Mouse (Mus musculus) neural tube, embryonic 13.5 days (tissue): Measurements from ENCODE around the gene Sim2. TPM values are rescaled to one million over a fixed set of nuclear protein-coding genes. Genes with fewer than 3 reads are reported as not detected.

Experiments
- ATAC-seq: fragments of 200-750 bp; cut with Nextera tagmentation; 2 replicates; pipeline ENCODE4 v1.8.0; 2017; ENCODE audit warnings: low read depth, mild to moderate bottlenecking, moderate TSS enrichment, moderate library complexity
- H3K27ac ChIP-seq: fragments of 300-500 bp; sonication (generic); replicated peaks from 2 replicates; pipeline ENCODE4 v1.5.1; 2015; ENCODE audit warnings: moderate library complexity, mild to moderate bottlenecking, inconsistent platforms
- H3K27me3 ChIP-seq: fragments of 300-500 bp; sonication (generic); 2 replicates; pipeline ENCODE4 v1.6.1; 2015; ENCODE audit warnings: mild to moderate bottlenecking, inconsistent platforms
- H3K36me3 ChIP-seq: fragments of 300-500 bp; sonication (generic); 2 replicates; pipeline ENCODE4 v1.6.1; 2015; ENCODE audit warnings: mild to moderate bottlenecking, inconsistent platforms
- H3K4me1 ChIP-seq: fragments of 300-500 bp; sonication (generic); replicated peaks from 2 replicates; pipeline ENCODE4 v1.6.1; 2015; ENCODE audit warnings: inconsistent platforms
- H3K4me2 ChIP-seq: fragments of 300-500 bp; sonication (generic); 2 replicates; pipeline ENCODE4 v1.6.1; 2015; ENCODE audit warnings: inconsistent platforms, mild to moderate bottlenecking, moderate library complexity
- H3K4me3 ChIP-seq: fragments of 300-500 bp; sonication (generic); 2 replicates; pipeline ENCODE4 v1.5.1; 2015; ENCODE audit warnings: mild to moderate bottlenecking, inconsistent platforms
- H3K9ac ChIP-seq: fragments of 300-500 bp; sonication (generic); 2 replicates; pipeline ENCODE4 v1.6.1; 2015; ENCODE audit warnings: moderate library complexity, mild to moderate bottlenecking, inconsistent platforms
- H3K9me3 ChIP-seq: fragments of 300-500 bp; sonication (generic); 2 replicates; pipeline ENCODE4 v1.6.1; 2016; ENCODE audit warnings: inconsistent platforms
- WGBS: fragments of 180-500 bp; shearing (Covaris S2); methylation state at CpG from one replicate; pipeline ENCODE4 v1.1.7; 2015; 5-methylcytosine and 5-hydroxymethylcytosine counted together
- polyA plus RNA-seq: library from polyadenylated mRNA; unstranded; fragments of >200 nt; fragmentation: Nextera tagmentation; extraction: Ambion mirVana; gene quantifications from 2 replicates; pipeline ENCODE4 v1.2.1, GENCODE M21; 2015

The Sim2 gene
- polyA plus RNA-seq, 1 experiment from 2014 or later: 0.28 TPM

DNA sequence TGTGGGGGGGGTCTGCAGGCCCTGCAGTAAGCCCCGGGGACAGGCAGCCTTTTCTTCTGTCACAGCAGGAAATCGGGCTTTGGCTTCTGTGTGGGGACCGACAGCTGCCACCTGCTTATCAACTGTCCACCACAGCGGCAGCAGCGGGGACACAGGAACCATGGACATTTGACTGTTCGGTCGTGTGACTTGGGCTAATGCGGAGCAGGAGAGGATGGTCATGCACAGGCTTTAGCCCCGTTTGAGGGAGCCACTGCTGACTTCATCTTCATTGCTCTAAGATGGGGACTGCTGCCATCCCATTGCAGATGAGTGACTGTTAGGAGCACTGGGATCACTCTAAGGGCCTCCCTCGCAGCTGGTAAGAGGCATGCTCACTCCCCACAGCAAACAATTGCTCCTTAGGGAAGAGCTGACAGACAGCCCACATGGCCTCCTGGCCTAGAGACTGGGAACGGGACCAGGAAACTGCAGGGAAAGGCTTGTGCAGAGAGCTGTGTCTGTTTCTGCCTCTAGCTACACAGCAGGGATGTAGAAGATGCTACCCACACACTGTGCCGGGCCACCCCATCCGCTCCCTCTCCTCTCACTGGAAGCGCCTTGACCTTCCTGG is 70.4 kb downstream of the Sim2 start:
- Histone ChIP-seq H3K9ac (no peak overlapping the region), H3K4me2 (peak overlapping the region; percentile 13; the same call in 1 of the 2 replicates), H3K4me1 (peaks cover 31% of the 10 kb centered on the region), H3K27me3 (peaks cover 41% of the 10 kb centered on the region), H3K9me3 (no peaks in the 10 kb centered on the region), H3K4me3 (no peak overlapping the region), H3K36me3 (no peaks in the 10 kb centered on the region), H3K27ac (peak overlapping the region; percentile 42; the same call in 1 of the 2 replicates)
- peak; percentile 58 for ATAC-seq
- 19% methylated on average over 14 of the region's 14 CpGs for WGBS

DNA sequence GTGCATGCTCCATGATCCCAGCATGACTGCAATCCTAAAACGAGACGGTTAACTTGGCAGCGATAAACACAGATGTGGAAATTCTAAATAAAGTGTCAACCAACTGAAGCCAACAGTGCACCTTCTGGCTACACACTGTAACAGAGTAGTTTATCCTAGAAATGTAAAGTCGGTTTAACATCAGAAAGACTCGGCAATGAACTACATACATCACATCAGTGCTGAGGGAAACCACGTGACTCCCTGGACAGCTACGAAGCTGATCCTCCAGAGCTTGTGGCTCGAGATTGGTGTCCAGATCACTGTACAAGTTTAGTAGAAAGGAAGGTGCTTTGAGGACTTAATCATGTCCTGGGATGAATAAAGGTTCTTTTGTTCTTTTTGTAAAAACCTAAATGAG is 73.1 kb downstream of the Sim2 start:
- no peak for ATAC-seq

DNA sequence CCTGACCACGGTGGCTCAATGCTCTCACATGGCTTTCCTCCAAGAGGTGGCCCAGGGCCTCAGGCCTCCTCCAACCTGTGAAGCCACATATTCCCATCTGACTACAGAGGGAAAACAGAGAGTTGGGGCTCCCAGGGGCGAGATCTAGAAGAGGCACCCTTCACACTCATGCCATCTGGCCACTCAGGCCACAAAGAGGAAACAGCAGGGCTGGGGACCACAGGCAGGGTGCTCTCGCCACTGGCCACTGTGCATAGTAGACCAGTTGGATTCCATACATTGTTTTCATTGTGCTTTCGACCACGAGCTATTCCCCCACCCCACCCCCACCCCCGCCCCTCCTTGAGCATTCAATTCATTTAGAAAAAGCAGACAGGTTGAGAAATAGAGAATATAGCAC is 77.3 kb downstream of the Sim2 start:
- Histone ChIP-seq H3K27ac (no peak overlapping the region), H3K9me3 (no peaks in the 10 kb centered on the region), H3K4me2 (no peak overlapping the region), H3K9ac (no peak overlapping the region), H3K4me3 (no peak overlapping the region), H3K4me1 (peaks cover 13% of the 10 kb centered on the region), H3K36me3 (no peaks in the 10 kb centered on the region), H3K27me3 (peaks cover 33% of the 10 kb centered on the region)
- no peak for ATAC-seq
- 46% methylated on average over 6 of the region's 6 CpGs for WGBS

More for the DNA sequence above, 73.1 kb downstream of the Sim2 start:
- WGBS: 66% methylated on average over 8 of the region's 8 CpGs
- H3K9ac ChIP-seq: no peak overlapping the region
- H3K27me3 ChIP-seq: peaks cover 35% of the 10 kb centered on the region
- no peaks in the 10 kb centered on the region for H3K9me3 ChIP-seq
- H3K36me3 ChIP-seq: no peaks in the 10 kb centered on the region
- H3K4me3 ChIP-seq: no peak overlapping the region
- no peak overlapping the region for H3K27ac ChIP-seq
- H3K4me1 ChIP-seq: peaks cover 22% of the 10 kb centered on the region
- no peak overlapping the region for H3K4me2 ChIP-seq

DNA sequence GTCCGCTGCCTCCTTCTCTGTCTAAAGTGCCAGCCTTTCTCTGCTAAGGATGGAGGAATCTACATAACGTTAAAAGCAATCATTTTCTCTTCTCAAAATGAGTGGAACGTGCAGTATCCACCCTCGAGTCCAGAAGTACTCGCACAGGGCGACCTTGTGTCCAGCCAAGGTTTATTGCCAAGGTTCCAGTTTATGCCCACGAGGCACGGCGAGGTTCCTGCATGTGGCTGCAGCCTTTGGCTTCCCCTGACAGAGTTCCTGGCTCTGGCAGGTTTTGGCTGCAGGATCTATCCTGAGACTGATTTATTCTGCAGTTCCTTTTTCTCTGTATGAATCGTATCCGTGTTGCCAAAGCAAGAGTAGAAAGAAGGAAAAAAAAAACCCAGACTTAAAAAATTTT is 78.3 kb downstream of the Sim2 start:
- peaks cover 33% of the 10 kb centered on the region for H3K27me3 ChIP-seq
- 83% methylated on average over 11 of the region's 11 CpGs for WGBS
- H3K9me3 ChIP-seq: no peaks in the 10 kb centered on the region
- H3K4me1 ChIP-seq: peaks cover 13% of the 10 kb centered on the region
- H3K27ac ChIP-seq: no peak overlapping the region
- no peak overlapping the region for H3K4me2 ChIP-seq
- H3K9ac ChIP-seq: no peak overlapping the region
- no peak overlapping the region for H3K4me3 ChIP-seq
- ATAC-seq: no peak
- no peaks in the 10 kb centered on the region for H3K36me3 ChIP-seq

DNA sequence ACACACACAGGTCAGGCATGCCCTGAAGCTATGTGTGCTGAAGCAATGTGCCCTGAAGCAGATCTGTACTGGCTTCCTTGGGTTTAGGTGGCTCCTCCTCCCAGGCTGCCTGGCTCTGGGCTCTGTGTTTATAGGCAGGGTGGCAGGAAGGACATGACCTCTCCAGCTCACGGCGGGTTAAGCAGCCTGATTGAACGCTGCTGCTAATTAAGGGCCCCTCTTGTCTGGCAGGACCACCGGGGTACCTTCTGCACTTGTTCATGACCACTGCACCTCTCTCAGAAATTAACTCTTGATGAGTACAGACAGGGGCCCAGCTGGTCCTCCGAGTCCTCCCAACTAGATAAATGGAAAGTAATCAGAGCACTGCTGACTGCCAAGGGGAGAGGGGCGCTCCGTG is 79.5 kb downstream of the Sim2 start:
- Histone ChIP-seq H3K4me3 (no peak overlapping the region), H3K9ac (no peak overlapping the region), H3K27ac (no peak overlapping the region), H3K4me1 (peaks cover 13% of the 10 kb centered on the region), H3K27me3 (peaks cover 25% of the 10 kb centered on the region), H3K9me3 (no peaks in the 10 kb centered on the region), H3K36me3 (no peaks in the 10 kb centered on the region), H3K4me2 (no peak overlapping the region)
- 8% methylated on average over 7 of the region's 7 CpGs for WGBS
- no peak for ATAC-seq

DNA sequence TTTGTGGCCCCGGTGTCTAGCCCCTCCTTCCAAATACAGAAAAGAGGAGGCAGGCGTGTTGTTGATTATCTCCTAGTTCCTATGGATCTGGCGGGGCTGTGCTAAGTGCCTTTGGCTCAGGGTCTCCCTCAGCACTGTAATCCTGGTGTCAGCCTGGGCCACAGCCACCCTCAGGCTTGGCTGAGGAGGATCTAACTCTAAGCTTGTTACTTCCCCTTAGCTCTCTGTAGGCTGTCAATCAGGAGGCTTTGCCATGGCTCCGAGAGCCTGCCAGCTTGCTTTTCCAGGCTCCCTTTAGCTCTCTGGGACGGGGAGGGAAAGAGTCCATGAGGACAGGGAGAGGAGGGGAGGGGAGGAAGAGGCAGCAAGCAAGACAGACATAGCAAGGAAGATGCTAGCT is 80.2 kb downstream of the Sim2 start:
- Histone ChIP-seq H3K4me3 (no peak overlapping the region), H3K4me1 (peaks cover 13% of the 10 kb centered on the region), H3K9ac (no peak overlapping the region), H3K27me3 (peaks cover 18% of the 10 kb centered on the region), H3K9me3 (no peaks in the 10 kb centered on the region), H3K4me2 (no peak overlapping the region), H3K27ac (no peak overlapping the region), H3K36me3 (no peaks in the 10 kb centered on the region)
- ATAC-seq: no peak
- WGBS: 52% methylated on average over 5 of the region's 5 CpGs

DNA sequence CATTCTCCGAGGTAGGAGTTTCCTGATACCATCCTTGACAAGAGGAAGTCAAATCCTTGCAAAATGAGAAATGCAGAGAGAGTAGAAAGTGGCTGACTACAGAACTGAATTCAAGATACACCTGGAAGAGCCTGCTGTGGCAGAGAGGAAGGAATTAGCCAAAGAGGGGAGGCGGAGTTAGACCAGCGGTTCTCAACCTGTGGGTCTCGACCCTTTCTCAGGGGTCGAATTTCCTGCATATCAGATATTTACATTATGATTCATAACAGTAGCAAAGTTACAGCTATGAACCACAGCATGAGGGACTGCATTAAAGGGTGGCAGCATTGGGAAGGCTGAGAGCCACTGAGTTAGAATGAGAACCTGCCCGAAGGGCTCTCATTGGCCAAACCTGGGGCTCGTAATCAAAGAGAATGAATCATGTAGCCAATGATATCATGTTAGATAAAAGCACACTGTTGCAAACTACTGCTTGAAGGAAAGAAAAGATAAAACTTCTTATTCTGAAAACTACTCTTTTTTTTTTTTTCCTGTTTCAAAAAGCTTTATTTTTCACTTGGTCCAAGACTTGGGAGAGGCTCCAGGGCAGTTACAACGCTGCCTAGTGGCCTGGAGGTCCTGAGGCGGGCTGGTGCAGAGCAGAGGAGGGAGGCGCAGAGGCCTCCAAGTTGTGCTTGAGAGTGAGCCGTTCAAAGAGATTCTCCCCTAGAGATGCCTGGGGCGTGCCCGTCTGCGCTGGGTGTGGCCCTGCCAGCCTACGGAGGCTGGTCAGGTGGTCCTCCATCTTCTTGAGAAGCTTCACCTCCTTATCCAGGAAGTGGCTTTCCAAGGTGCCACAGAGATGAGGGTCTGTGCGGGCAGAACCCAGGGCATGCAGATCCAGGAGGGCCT is 84.2 kb downstream of the Sim2 start:
- ATAC-seq: no peak
- H3K36me3 ChIP-seq: no peaks in the 10 kb centered on the region
- H3K4me1 ChIP-seq: peaks cover 13% of the 10 kb centered on the region
- H3K4me3 ChIP-seq: no peak overlapping the region
- H3K9ac ChIP-seq: no peak overlapping the region
- H3K9me3 ChIP-seq: no peaks in the 10 kb centered on the region
- H3K27me3 ChIP-seq: peaks cover 4% of the 10 kb centered on the region; the same call in 1 of the 2 replicates
- H3K4me2 ChIP-seq: no peak overlapping the region
- 90% methylated on average over 16 of the region's 16 CpGs for WGBS
- no peak overlapping the region for H3K27ac ChIP-seq

DNA sequence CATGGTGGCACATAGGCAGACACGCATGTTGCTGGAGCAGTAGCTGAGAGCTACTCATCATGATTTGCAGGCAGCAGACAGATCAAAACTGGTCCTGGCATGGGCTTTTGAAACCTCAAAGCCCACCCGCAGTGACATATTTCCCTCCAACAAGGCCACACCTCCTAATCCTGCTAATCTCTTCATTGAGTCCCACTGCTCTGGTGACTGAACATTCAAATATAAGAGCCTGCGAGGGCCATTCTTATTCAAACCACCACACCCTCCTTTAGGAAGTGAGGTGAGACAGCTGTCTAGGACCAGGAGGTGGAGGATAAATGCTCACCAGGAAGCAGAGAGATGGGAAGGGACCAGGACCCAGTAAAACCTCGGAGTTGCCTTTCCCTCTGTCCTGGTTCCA is 85.5 kb downstream of the Sim2 start:
- Histone ChIP-seq H3K4me3 (no peak overlapping the region), H3K9me3 (no peaks in the 10 kb centered on the region), H3K27ac (no peak overlapping the region), H3K27me3 (peaks cover 4% of the 10 kb centered on the region; the same call in 1 of the 2 replicates), H3K4me1 (no peaks in the 10 kb centered on the region), H3K36me3 (no peaks in the 10 kb centered on the region), H3K4me2 (no peak overlapping the region), H3K9ac (no peak overlapping the region)
- ATAC-seq: no peak
- WGBS: 58% methylated on average over 4 of the region's 4 CpGs

DNA sequence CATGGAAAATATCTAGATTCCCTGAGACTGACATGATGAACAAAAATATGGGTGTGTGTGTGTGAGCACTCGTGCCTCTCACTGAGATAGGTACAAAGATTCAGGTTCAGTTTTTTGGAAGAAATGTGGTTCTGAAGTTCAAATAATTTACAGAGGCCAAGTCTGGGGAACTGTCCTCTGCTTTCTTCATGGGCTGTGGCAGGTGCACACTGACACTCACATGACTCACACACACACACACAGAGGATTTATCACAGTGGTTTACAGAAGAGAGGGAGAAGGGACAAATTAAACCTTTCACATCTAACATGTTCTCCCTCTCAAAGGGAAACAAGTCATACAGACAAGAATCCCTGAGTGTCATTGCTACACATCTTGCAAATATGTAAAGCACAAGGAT is 88.6 kb downstream of the Sim2 start:
- 75% methylated on average over 1 of the region's 1 CpGs for whole genome bisulfite sequencing
- Histone ChIP-seq H3K4me3 (no peak overlapping the region), H3K9me3 (no peaks in the 10 kb centered on the region), H3K36me3 (no peaks in the 10 kb centered on the region), H3K4me1 (0 out of 2 replicates have a peak, but pooled peaks cover 4% of the 10 kb centered on the region), H3K27me3 (peaks cover 17% of the 10 kb centered on the region), H3K9ac (no peak overlapping the region), H3K4me2 (no peak overlapping the region), H3K27ac (no peak overlapping the region)
- no peak for ATAC-seq

DNA sequence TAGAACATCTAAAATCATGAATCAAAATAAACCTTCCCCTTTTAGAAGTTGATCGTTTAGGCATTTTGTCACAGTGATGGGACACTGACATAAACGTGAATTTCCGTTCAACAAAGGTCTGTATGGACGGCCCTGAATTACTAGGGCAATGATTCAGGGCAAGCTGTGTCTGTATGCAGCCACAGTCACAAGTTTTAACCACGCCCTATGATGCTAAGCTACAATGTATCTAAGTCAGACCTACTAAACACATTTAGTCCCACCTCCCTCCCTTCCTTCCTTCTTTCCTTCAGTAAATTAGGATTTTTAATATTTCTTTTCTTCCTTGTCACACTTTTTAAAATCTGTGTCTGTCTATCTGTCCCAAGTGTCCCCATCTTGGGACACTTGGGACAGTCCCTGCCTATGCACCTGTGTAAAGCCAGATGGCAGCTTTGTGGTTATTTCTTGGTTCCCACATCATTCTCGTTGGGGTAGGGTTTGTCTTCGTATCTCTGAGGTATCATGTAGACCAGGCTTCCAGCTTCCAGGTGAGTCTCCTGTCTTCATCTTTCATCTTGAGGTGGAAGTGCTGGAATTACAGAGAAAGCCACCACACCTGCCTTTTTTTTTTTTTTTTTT is 90.7 kb downstream of the Sim2 start:
- Histone ChIP-seq H3K27me3 (peaks cover 34% of the 10 kb centered on the region), H3K4me2 (no peak overlapping the region), H3K36me3 (no peaks in the 10 kb centered on the region), H3K9ac (no peak overlapping the region), H3K4me3 (no peak overlapping the region), H3K4me1 (peaks cover 23% of the 10 kb centered on the region), H3K9me3 (no peaks in the 10 kb centered on the region), H3K27ac (no peak overlapping the region)
- ATAC-seq: no peak
- WGBS: 86% methylated on average over 7 of the region's 7 CpGs
